Mouse (Mus musculus): ENCODE results near the gene G430095P16Rik. TPM values are rescaled to one million over a fixed set of nuclear protein-coding genes. Genes with fewer than 3 reads are reported as not detected.

G430095P16Rik gene
- polyA plus RNA-seq, 1 experiment from 2014 or later = 1.5 TPM

GRCm38 (mm10) chr8:84773304-84773703, 50.5 kb downstream of the G430095P16Rik start:
- H3K4me2 ChIP-seq (ENCODE audit: low read length) = peak overlapping the region; percentile 56
- H3K9ac ChIP-seq (ENCODE audit: low read length) = peak overlapping the region; percentile 77
- H3K4me1 ChIP-seq (ENCODE audit: control insufficient read depth, insufficient read depth, low read length) = peaks cover 32% of the 10 kb centered on the region
- DNase-seq (ENCODE audit: low spot score) (peak; percentile 76), ATAC-seq (peak; percentile 30; the same call in 1 of the 2 replicates)
- peaks cover 13% of the 10 kb centered on the region for H3K36me3 ChIP-seq (ENCODE audit: control insufficient read depth, insufficient read depth, low read length)
- WGBS = 0% methylated on average over 9 of the region's 9 CpGs
- peak overlapping the region; percentile 97 for H3K27ac ChIP-seq (ENCODE audit: low read depth, low read length)
- peaks cover 23% of the 10 kb centered on the region for H3K27me3 ChIP-seq (replicated peaks; ENCODE audit: control insufficient read depth, insufficient read depth, low read length)
- peak overlapping the region; percentile 38 for H3K4me3 ChIP-seq (ENCODE audit: low read depth, low read length)
- no peaks in the 10 kb centered on the region for H3K9me3 ChIP-seq (replicated peaks; ENCODE audit: control insufficient read depth, low read length)

- H3K27me3 ChIP-seq (replicated peaks; ENCODE audit: control insufficient read depth, insufficient read depth, low read length) = peaks cover 23% of the 10 kb centered on the region
- ATAC-seq (peak; percentile 86), DNase-seq (ENCODE audit: low spot score) (peak; percentile 95)
- peak overlapping the region; percentile 77 for H3K9ac ChIP-seq (ENCODE audit: low read length)
- WGBS = 0% methylated on average over 18 of the region's 19 CpGs
- H3K9me3 ChIP-seq (replicated peaks; ENCODE audit: control insufficient read depth, low read length) = no peaks in the 10 kb centered on the region
- H3K4me1 ChIP-seq (ENCODE audit: control insufficient read depth, insufficient read depth, low read length) = peaks cover 37% of the 10 kb centered on the region
- peak overlapping the region; percentile 38 for H3K4me3 ChIP-seq (ENCODE audit: low read depth, low read length)
- H3K27ac ChIP-seq (ENCODE audit: low read depth, low read length) = peak overlapping the region; percentile 97
- peaks cover 9% of the 10 kb centered on the region; the same call in 1 of the 2 replicates for H3K36me3 ChIP-seq (ENCODE audit: control insufficient read depth, insufficient read depth, low read length)
- H3K4me2 ChIP-seq (ENCODE audit: low read length) = peak overlapping the region; percentile 56
These were observed 51.0 kb downstream of the G430095P16Rik start for GRCm38 (mm10) chr8:84773833-84774232.

- under 1% methylated on average over 10 of the region's 10 CpGs for WGBS
- Histone ChIP-seq H3K4me1 (ENCODE audit: control insufficient read depth, insufficient read depth, low read length) (peaks cover 43% of the 10 kb centered on the region), H3K36me3 (ENCODE audit: control insufficient read depth, insufficient read depth, low read length) (peaks cover 3% of the 10 kb centered on the region; the same call in 1 of the 2 replicates), H3K27me3 (replicated peaks; ENCODE audit: control insufficient read depth, insufficient read depth, low read length) (peaks cover 23% of the 10 kb centered on the region), H3K4me3 (ENCODE audit: low read depth, low read length) (peak overlapping the region; percentile 17; the same call in 1 of the 2 replicates), H3K9me3 (replicated peaks; ENCODE audit: control insufficient read depth, low read length) (no peaks in the 10 kb centered on the region), H3K27ac (ENCODE audit: low read depth, low read length) (peak overlapping the region; percentile 97), H3K9ac (ENCODE audit: low read length) (peak overlapping the region; percentile 68), H3K4me2 (ENCODE audit: low read length) (peak overlapping the region; percentile 56)
- ATAC-seq (peak; percentile 73), DNase-seq (ENCODE audit: low spot score) (peak; percentile 92)
These were observed 51.7 kb downstream of the G430095P16Rik start for GRCm38 (mm10) chr8:84774473-84774911.

- peak overlapping the region; percentile 56 for H3K4me2 ChIP-seq (ENCODE audit: low read length)
- H3K9ac ChIP-seq (ENCODE audit: low read length) = peak overlapping the region; percentile 68
- H3K27me3 ChIP-seq (replicated peaks; ENCODE audit: control insufficient read depth, insufficient read depth, low read length) = peaks cover 23% of the 10 kb centered on the region
- no peaks in the 10 kb centered on the region for H3K36me3 ChIP-seq (ENCODE audit: control insufficient read depth, insufficient read depth, low read length)
- H3K27ac ChIP-seq (ENCODE audit: low read depth, low read length) = peak overlapping the region; percentile 97
- peak overlapping the region; percentile 17 for H3K4me3 ChIP-seq (ENCODE audit: low read depth, low read length)
- peaks cover 48% of the 10 kb centered on the region for H3K4me1 ChIP-seq (ENCODE audit: control insufficient read depth, insufficient read depth, low read length)
- no peak for ATAC-seq
- WGBS = 13% methylated on average over 13 of the region's 13 CpGs
- DNase-seq (ENCODE audit: low spot score) = no peak
- no peaks in the 10 kb centered on the region for H3K9me3 ChIP-seq (replicated peaks; ENCODE audit: control insufficient read depth, low read length)
These were observed 52.3 kb downstream of the G430095P16Rik start for GRCm38 (mm10) chr8:84775105-84775591.

- DNase-seq (ENCODE audit: low spot score) = no peak
- peaks cover 51% of the 10 kb centered on the region for H3K4me1 ChIP-seq (ENCODE audit: control insufficient read depth, insufficient read depth, low read length)
These were observed 52.9 kb downstream of the G430095P16Rik start for GRCm38 (mm10) chr8:84775621-84776113.

More at GRCm38 (mm10) chr8:84775621-84776113, 52.9 kb downstream of the G430095P16Rik start:
- Histone ChIP-seq H3K4me2 (ENCODE audit: low read length) (peak overlapping the region; percentile 56), H3K4me3 (ENCODE audit: low read depth, low read length) (peak overlapping the region; percentile 17; the same call in 1 of the 2 replicates), H3K27me3 (replicated peaks; ENCODE audit: control insufficient read depth, insufficient read depth, low read length) (peaks cover 25% of the 10 kb centered on the region), H3K27ac (ENCODE audit: low read depth, low read length) (peak overlapping the region; percentile 97), H3K36me3 (ENCODE audit: control insufficient read depth, insufficient read depth, low read length) (no peaks in the 10 kb centered on the region), H3K9me3 (replicated peaks; ENCODE audit: control insufficient read depth, low read length) (no peaks in the 10 kb centered on the region), H3K9ac (ENCODE audit: low read length) (peak overlapping the region; percentile 68)
- no peak for ATAC-seq
- 8% methylated on average over 7 of the region's 7 CpGs for WGBS

Other genes starting within 250 kb of the G430095P16Rik start
- 26.5 and 29.3 TPM in 2 replicates for gene Ier2, start 60.2 kb upstream of the G430095P16Rik start, polyA plus RNA-seq (2014; fragmentation: Nextera tagmentation; extraction: Ambion mirVana)
- gene Trmt1, start 36.7 kb upstream of the G430095P16Rik start, polyA plus RNA-seq (2014; fragmentation: Nextera tagmentation; extraction: Ambion mirVana) = 47.8 and 52.3 TPM in 2 replicates
- 17.0 and 17.6 TPM in 2 replicates for gene Nacc1, start 35.1 kb upstream of the G430095P16Rik start, polyA plus RNA-seq (2014; fragmentation: Nextera tagmentation; extraction: Ambion mirVana)
- 2.9 and 3.8 TPM in 2 replicates for gene Lyl1, start 21.6 kb upstream of the G430095P16Rik start, polyA plus RNA-seq (2014; fragmentation: Nextera tagmentation; extraction: Ambion mirVana)
- 237 and 318 TPM in 2 replicates for gene Nfix, start 77.3 kb downstream of the G430095P16Rik start, polyA plus RNA-seq (2014; fragmentation: Nextera tagmentation; extraction: Ambion mirVana)
- gene Dand5, start 99.8 kb downstream of the G430095P16Rik start, polyA plus RNA-seq (2014; fragmentation: Nextera tagmentation; extraction: Ambion mirVana) = 8.6 and 9.4 TPM in 2 replicates
- gene Gadd45gip1, start 108.5 kb downstream of the G430095P16Rik start, polyA plus RNA-seq (2014; fragmentation: Nextera tagmentation; extraction: Ambion mirVana) = 35.2 and 41.3 TPM in 2 replicates
- gene Rad23a, start 117.7 kb downstream of the G430095P16Rik start, polyA plus RNA-seq (2014; fragmentation: Nextera tagmentation; extraction: Ambion mirVana) = 87.3 and 88.1 TPM in 2 replicates
- 514 and 606 TPM in 2 replicates for gene Calr, start 123.9 kb downstream of the G430095P16Rik start, polyA plus RNA-seq (2014; fragmentation: Nextera tagmentation; extraction: Ambion mirVana)
- gene Farsa, start 134.0 kb downstream of the G430095P16Rik start, polyA plus RNA-seq (2014; fragmentation: Nextera tagmentation; extraction: Ambion mirVana) = 92.3 and 102 TPM in 2 replicates
- gene Syce2, start 149.1 kb downstream of the G430095P16Rik start, polyA plus RNA-seq (2014; fragmentation: Nextera tagmentation; extraction: Ambion mirVana) = 58.0 and 71.5 TPM in 2 replicates
- gene Gcdh, start 170.9 kb downstream of the G430095P16Rik start, polyA plus RNA-seq (2014; fragmentation: Nextera tagmentation; extraction: Ambion mirVana) = 27.1 and 30.0 TPM in 2 replicates
- gene Klf1, start 178.9 kb downstream of the G430095P16Rik start, polyA plus RNA-seq (2014; fragmentation: Nextera tagmentation; extraction: Ambion mirVana) = 0.74 and 0.99 TPM in 2 replicates
- 4.8 and 5.5 TPM in 2 replicates for gene Dnase2a, start 185.6 kb downstream of the G430095P16Rik start, polyA plus RNA-seq (2014; fragmentation: Nextera tagmentation; extraction: Ambion mirVana)
- 24.5 and 40.2 TPM in 2 replicates for gene Mast1, start 214.4 kb downstream of the G430095P16Rik start, polyA plus RNA-seq (2014; fragmentation: Nextera tagmentation; extraction: Ambion mirVana)
- 0.47 and 0.73 TPM in 2 replicates for gene Rtbdn, start 224.0 kb downstream of the G430095P16Rik start, polyA plus RNA-seq (2014; fragmentation: Nextera tagmentation; extraction: Ambion mirVana)
- gene Gm49661, start 246.4 kb downstream of the G430095P16Rik start, polyA plus RNA-seq (2014; fragmentation: Nextera tagmentation; extraction: Ambion mirVana) = not detected in 2 replicates
- 1,735 and 2,101 TPM in 2 replicates for gene Prdx2, start 246.6 kb downstream of the G430095P16Rik start, polyA plus RNA-seq (2014; fragmentation: Nextera tagmentation; extraction: Ambion mirVana)
- 93.3 and 111 TPM in 2 replicates for gene Rnaseh2a, start 246.8 kb downstream of the G430095P16Rik start, polyA plus RNA-seq (2014; fragmentation: Nextera tagmentation; extraction: Ambion mirVana)

Data from forebrain, embryonic 14.5 days (tissue).